Mouse (Mus musculus): Measurements from ENCODE around the gene Ehmt2.

DNA sequence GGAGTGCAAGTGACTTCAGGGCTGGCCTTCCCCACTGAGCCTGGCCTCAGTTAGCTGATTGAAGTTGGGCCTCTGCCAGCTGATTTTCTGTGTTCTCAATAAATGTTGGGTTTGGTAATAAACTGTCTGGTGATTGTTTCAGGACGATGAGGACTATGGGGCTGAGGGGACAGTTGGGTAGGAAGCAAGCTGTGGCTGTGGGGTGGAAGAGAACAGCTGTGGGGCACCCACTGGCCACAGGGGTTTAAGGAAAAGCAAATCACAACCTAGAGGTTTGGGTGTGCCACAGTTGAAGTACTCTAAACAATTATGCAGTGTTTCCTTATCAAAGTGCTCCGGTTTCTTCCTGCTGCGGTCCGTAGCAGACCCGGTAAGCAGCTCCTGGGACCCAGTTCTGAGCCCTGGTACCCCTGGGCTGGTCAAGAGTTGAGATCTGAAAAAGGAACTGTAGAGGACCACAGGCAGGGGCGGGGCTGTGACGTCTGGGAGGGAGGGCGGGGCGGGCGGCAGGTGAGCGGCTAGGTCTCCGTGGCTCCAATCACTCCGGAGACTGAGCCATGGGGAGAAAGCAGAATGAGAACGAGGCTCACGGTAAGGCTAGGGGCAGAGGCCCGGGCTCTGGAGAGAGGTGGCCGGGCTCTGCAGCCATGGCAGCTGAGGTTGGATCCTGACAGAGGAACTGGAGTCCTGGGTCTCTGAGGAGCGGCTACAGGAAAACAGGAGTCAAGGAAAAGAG lies 15.8 kb downstream of the Ehmt2 start, which contains the start of gene Slc44a4:
- TF ChIP-seq CTCF (IDR thresholded peaks at IDR 0.05; ENCODE audit: control insufficient read depth, insufficient read depth, low read length): no peak
- TF ChIP-seq POLR2A (IDR thresholded peaks at IDR 0.05; ENCODE audit: borderline replicate concordance, control insufficient read depth, low read depth, low read length): no peak
